Mouse (Mus musculus): ENCODE data around the gene Socs7.

DNA sequence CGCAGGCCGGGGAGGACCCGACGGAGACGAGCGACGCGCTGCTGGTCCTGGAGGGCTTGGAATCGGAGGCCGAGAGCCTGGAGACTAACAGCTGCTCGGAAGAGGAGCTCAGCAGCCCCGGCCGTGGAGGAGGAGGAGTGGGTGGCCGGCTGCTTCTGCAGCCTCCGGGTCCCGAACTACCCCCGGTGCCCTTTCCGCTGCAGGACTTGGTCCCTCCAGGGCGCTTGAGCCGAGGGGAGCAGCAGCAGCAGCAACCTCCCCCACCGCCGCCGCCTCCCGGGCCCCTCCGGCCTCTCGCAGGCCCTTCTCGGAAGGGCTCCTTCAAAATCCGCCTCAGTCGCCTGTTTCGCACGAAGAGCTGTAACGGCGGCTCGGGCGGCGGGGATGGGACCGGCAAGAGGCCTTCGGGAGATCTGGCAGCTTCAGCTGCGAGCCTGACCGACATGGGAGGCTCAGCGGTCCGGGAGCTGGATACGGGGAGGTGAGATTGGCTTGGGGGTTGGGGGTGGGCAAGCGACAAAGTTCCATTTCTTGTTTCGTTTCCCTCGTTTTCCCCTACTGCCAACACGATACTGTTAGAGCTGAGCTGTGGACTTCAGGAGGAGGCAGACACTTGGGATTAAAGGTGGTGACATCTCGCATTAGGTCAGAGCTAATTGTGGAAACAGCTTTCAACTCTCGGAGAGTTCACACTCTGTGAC lies 742 bp downstream of the Socs7 start:
- TF ChIP-seq POLR2A (IDR thresholded peaks at IDR 0.05; ENCODE audit: low read depth, low read length) (no peak), CTCF (IDR thresholded peaks at IDR 0.05; ENCODE audit: extremely low read depth, insufficient read depth, insufficient read length, insufficient replicate concordance) (no peak)

Data from spleen, adult 2 months (tissue).